Mouse (Mus musculus): Measurements from ENCODE around the gene Mrpl3. TPM values are rescaled to one million over a fixed set of nuclear protein-coding genes. Genes with fewer than 3 reads are reported as not detected.

The Mrpl3 gene
- 66.0 and 89.7 TPM in 2 replicates for total RNA-seq (2014; rRNA removed)
- polyA plus RNA-seq (2015; fragmentation: Nextera tagmentation; extraction: Ambion mirVana), result 85.2 and 97.1 TPM in 2 replicates

GRCm38 (mm10) chr9:105053147-105053557, at the start of gene Mrpl3:
TSS of gene Mrpl3 (plus strand) at chr9:105053239.
- DNase-seq (ENCODE audit: low spot score), result peak; percentile 87
- no peak for TF ChIP-seq CTCF (IDR thresholded peaks at IDR 0.05)
- peak within 1 kb of the TSS; percentile 92 for H3K4me3 ChIP-seq (ENCODE audit: low read depth, low read length)
- no peaks in the 10 kb centered on the region for H3K27me3 ChIP-seq (ENCODE audit: insufficient read depth, low read length)
- peaks cover 4% of the 10 kb centered on the region; the same call in 1 of the 2 replicates for H3K4me1 ChIP-seq (ENCODE audit: insufficient read depth, low read length)
- H3K9ac ChIP-seq (replicated peaks; ENCODE audit: low read length, poor library complexity, severe bottlenecking), result peak within 1 kb of the TSS; percentile 89
- peak within 1 kb of the TSS; percentile 56 for H3K4me2 ChIP-seq (ENCODE audit: low read depth, low read length, poor library complexity, severe bottlenecking)
- peak within 1 kb of the TSS; percentile 62; the same call in 1 of the 2 replicates for H3K27ac ChIP-seq (ENCODE audit: low read depth, low read length)
- under 1% methylated on average over 31 of the region's 31 CpGs for WGBS
- H3K36me3 ChIP-seq (ENCODE audit: insufficient read depth, low read length), result peaks cover 25% of the 10 kb centered on the region; the same call in 1 of the 2 replicates
- ATAC-seq (ENCODE audit: low FRiP score), result 0 out of 2 replicates have a peak, but pooled peaks have one; percentile 52
- H3K9me3 ChIP-seq (ENCODE audit: low read length), result no peaks in the 10 kb centered on the region

GRCm38 (mm10) chr9:105010721-105011120, 42.3 kb upstream of the Mrpl3 start:
- DNase-seq (ENCODE audit: low spot score) (no peak), ATAC-seq (ENCODE audit: low FRiP score) (no peak)
- no peaks in the 10 kb centered on the region for H3K36me3 ChIP-seq (ENCODE audit: insufficient read depth, low read length)
- no peaks in the 10 kb centered on the region for H3K27me3 ChIP-seq (ENCODE audit: insufficient read depth, low read length)
- WGBS, result 11% methylated on average over 2 of the region's 2 CpGs
- H3K4me3 ChIP-seq (ENCODE audit: low read depth, low read length), result no peak overlapping the region
- no peak overlapping the region for H3K4me2 ChIP-seq (ENCODE audit: low read depth, low read length, poor library complexity, severe bottlenecking)
- no peak overlapping the region for H3K9ac ChIP-seq (replicated peaks; ENCODE audit: low read length, poor library complexity, severe bottlenecking)
- no peaks in the 10 kb centered on the region for H3K9me3 ChIP-seq (ENCODE audit: low read length)
- no peak for TF ChIP-seq CTCF (IDR thresholded peaks at IDR 0.05)
- no peaks in the 10 kb centered on the region for H3K4me1 ChIP-seq (ENCODE audit: insufficient read depth, low read length)
- no peak overlapping the region for H3K27ac ChIP-seq (ENCODE audit: low read depth, low read length)

GRCm38 (mm10) chr9:105018186-105018585, 34.9 kb upstream of the Mrpl3 start:
- Histone ChIP-seq H3K27me3 (ENCODE audit: insufficient read depth, low read length) (no peaks in the 10 kb centered on the region), H3K36me3 (ENCODE audit: insufficient read depth, low read length) (no peaks in the 10 kb centered on the region), H3K9me3 (ENCODE audit: low read length) (no peaks in the 10 kb centered on the region), H3K4me2 (ENCODE audit: low read depth, low read length, poor library complexity, severe bottlenecking) (no peak overlapping the region), H3K4me1 (ENCODE audit: insufficient read depth, low read length) (no peaks in the 10 kb centered on the region), H3K27ac (ENCODE audit: low read depth, low read length) (no peak overlapping the region), H3K9ac (replicated peaks; ENCODE audit: low read length, poor library complexity, severe bottlenecking) (no peak overlapping the region), H3K4me3 (ENCODE audit: low read depth, low read length) (no peak overlapping the region)
- TF ChIP-seq CTCF (IDR thresholded peaks at IDR 0.05), result no peak
- DNase-seq (ENCODE audit: low spot score) (no peak), ATAC-seq (ENCODE audit: low FRiP score) (no peak)
- 91% methylated on average over 7 of the region's 7 CpGs for WGBS

GRCm38 (mm10) chr9:105028311-105028710, 24.7 kb upstream of the Mrpl3 start:
- Histone ChIP-seq H3K9ac (replicated peaks; ENCODE audit: low read length, poor library complexity, severe bottlenecking) (no peak overlapping the region), H3K27ac (ENCODE audit: low read depth, low read length) (no peak overlapping the region), H3K9me3 (ENCODE audit: low read length) (no peaks in the 10 kb centered on the region), H3K36me3 (ENCODE audit: insufficient read depth, low read length) (no peaks in the 10 kb centered on the region), H3K4me1 (ENCODE audit: insufficient read depth, low read length) (no peaks in the 10 kb centered on the region), H3K27me3 (ENCODE audit: insufficient read depth, low read length) (no peaks in the 10 kb centered on the region), H3K4me3 (ENCODE audit: low read depth, low read length) (no peak overlapping the region), H3K4me2 (ENCODE audit: low read depth, low read length, poor library complexity, severe bottlenecking) (no peak overlapping the region)
- DNase-seq (ENCODE audit: low spot score) (no peak), ATAC-seq (ENCODE audit: low FRiP score) (no peak)
- 70% methylated on average over 3 of the region's 3 CpGs for WGBS
- no peak for TF ChIP-seq CTCF (IDR thresholded peaks at IDR 0.05)

- Histone ChIP-seq H3K4me2 (ENCODE audit: low read depth, low read length, poor library complexity, severe bottlenecking) (no peak overlapping the region), H3K36me3 (ENCODE audit: insufficient read depth, low read length) (no peaks in the 10 kb centered on the region), H3K27ac (ENCODE audit: low read depth, low read length) (no peak overlapping the region), H3K4me3 (ENCODE audit: low read depth, low read length) (no peak overlapping the region), H3K9ac (replicated peaks; ENCODE audit: low read length, poor library complexity, severe bottlenecking) (no peak overlapping the region), H3K4me1 (ENCODE audit: insufficient read depth, low read length) (no peaks in the 10 kb centered on the region), H3K9me3 (ENCODE audit: low read length) (no peaks in the 10 kb centered on the region), H3K27me3 (ENCODE audit: insufficient read depth, low read length) (no peaks in the 10 kb centered on the region)
- WGBS, result 62% methylated on average over 9 of the region's 9 CpGs
- no peak for TF ChIP-seq CTCF (IDR thresholded peaks at IDR 0.05)
- ATAC-seq (ENCODE audit: low FRiP score) (no peak), DNase-seq (ENCODE audit: low spot score) (peak; percentile 18)
Measured at GRCm38 (mm10) chr9:105032572-105032971, 20.5 kb upstream of the Mrpl3 start.

- no peaks in the 10 kb centered on the region for H3K9me3 ChIP-seq (ENCODE audit: low read length)
- TF ChIP-seq CTCF (IDR thresholded peaks at IDR 0.05), result no peak
Measured at GRCm38 (mm10) chr9:105033641-105034040, 19.4 kb upstream of the Mrpl3 start.

More at GRCm38 (mm10) chr9:105033641-105034040, 19.4 kb upstream of the Mrpl3 start:
- Histone ChIP-seq H3K4me2 (ENCODE audit: low read depth, low read length, poor library complexity, severe bottlenecking) (no peak overlapping the region), H3K36me3 (ENCODE audit: insufficient read depth, low read length) (no peaks in the 10 kb centered on the region), H3K4me1 (ENCODE audit: insufficient read depth, low read length) (no peaks in the 10 kb centered on the region), H3K9ac (replicated peaks; ENCODE audit: low read length, poor library complexity, severe bottlenecking) (no peak overlapping the region), H3K27ac (ENCODE audit: low read depth, low read length) (no peak overlapping the region), H3K27me3 (ENCODE audit: insufficient read depth, low read length) (no peaks in the 10 kb centered on the region), H3K4me3 (ENCODE audit: low read depth, low read length) (no peak overlapping the region)
- DNase-seq (ENCODE audit: low spot score) (no peak), ATAC-seq (ENCODE audit: low FRiP score) (no peak)
- WGBS, result 93% methylated on average over 7 of the region's 7 CpGs

Measured in midbrain, postnatal 0 days (tissue).